Mouse (Mus musculus) adrenal gland, postnatal 36 days (tissue): ENCODE results near the gene Piga. TPM values are rescaled to one million over a fixed set of nuclear protein-coding genes. Genes with fewer than 3 reads are reported as not detected.

Experiments
- DNase-seq, 2 experiments: peaks; one replicate each; pipeline ENCODE4 v3.0.0; 2021; ENCODE audit warnings: mixed read lengths in 1 of 2
- total RNA-seq, 2 experiments: library from RNA; stranded (reverse); gene quantifications; 2 replicates each; pipeline ENCODE4 v1.2.3; 2021

Piga gene
- total RNA-seq, 2 experiments from 2014 or later, result 5.9 to 10.2 TPM

DNA sequence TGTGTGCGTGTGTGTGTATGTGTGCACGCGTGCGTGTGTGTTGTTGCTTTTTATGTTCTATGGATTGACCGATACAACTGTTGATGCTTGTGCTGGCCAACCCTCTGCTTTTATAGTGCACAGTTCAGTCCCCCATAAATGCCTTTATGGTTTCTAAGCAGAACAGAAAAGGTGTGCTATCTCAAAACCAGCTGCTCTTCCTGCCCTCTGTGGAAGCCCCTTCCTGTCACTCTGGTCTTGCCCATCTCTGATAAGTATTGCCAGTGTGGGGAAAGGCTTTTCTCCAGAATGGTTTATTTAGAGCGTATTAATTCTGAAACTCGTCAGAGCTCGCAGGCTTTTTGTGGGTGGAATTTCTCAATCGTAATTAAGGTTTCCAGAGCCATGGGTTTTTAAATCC, 13.1 kb downstream of the Piga start:
- no peak for DNase-seq

DNA sequence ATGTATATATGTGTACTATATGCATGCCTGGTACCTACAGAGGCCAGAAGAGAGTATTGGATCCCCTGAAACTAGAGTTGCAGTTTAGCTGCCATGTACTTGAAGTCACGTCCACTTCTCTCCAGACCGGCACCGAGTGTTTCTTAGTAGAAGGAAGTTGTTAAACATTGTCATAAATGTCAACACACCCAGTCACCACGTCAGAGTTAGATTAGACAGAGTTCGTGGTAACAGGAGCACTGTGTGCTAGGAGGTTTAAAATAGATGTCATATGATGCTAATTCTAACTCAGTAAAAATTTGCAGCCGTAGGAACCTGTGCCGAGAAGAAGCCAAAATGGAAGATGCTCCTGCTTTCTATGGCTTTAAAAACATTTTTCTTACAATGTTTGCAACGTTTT, 17.1 kb downstream of the Piga start, which contains the start of gene Asb11:
TSS of gene Asb11 (plus strand) at position 286 of the 400 bp plus-strand sequence.
- DNase-seq, result no peak

DNA sequence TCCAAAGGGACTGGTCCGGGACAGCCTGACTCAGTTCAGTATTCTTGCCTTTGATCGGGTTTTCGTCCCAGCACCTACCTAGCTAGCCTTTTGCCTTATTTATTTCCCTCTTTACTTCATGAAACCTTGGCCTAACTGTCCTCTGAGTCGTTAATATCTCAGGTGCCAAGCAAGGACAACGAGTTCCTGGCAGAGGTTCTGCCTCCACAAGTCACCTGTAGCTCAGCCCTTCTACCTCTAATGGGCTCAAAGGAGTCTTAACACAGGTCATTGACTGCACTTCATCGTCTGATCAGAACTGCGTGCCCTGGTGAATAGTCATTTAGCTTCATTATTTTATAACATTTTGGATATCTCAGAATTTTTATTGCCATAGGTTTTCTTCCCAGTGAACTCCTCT, 19.9 kb downstream of the Piga start:
- DNase-seq, result no peak

DNA sequence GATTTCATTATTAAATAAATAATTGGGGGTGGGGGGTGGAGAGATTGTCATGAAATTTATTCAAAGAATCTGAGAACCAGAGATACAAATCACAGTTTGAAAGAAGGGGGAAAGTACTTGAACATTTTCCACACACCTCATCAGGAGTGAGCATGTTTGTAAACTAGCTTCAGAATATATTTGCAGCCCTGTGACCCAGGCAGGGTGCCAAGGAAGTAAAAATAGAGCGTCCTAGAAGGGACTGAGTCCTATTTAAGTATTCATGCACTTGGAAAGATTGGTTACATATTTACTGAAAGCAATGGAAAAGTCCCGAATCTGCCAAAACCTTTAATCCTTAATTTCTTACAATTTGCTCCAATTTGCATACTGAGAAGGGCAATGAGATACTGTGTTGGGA, 20.6 kb downstream of the Piga start:
- DNase-seq, result peak; percentile 35 to 55

DNA sequence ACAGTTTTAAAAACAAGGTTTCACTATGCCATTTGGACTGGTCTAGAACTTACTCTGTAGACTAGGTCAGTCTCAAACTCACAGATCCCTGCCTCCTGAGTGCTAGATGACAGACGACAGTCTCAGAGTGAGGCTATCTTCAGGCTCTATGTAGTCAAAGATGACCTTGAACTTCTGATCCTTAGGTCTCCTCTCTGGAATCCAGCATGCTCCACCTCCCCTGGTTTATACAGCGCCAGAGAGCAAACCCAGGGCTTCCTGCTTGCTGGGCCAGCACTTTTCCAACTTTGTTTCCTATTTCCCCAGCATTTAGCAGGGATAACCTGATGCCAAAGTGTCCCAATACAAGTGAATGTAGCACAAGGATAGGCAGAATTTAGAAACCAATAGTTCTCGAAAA, 21.1 kb downstream of the Piga start:
- DNase-seq, result no peak

DNA sequence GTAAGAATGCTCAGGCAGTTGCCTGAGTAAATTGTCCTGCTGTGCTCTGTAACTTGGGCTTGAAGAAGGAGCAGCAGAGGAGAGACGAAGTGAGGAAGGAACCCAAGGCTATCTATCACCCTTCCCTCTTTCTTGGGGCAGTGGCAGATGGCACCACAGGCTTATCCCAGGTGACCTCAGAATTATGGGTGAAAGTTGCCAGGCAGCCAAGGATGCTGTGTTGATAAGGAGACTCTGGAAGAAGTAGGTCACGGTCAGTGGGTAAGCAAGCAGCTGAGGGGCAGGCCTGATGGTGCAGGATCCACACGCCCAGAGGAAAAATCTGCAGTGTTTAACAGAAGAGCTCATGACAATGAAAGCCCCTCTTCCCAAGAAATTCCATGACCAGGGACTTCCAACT, 21.7 kb downstream of the Piga start:
- peak; percentile 38 to 53 for DNase-seq

GRCm38 (mm10) chrX:164445601-164446000, 26.0 kb downstream of the Piga start:
- no peak for DNase-seq

DNA sequence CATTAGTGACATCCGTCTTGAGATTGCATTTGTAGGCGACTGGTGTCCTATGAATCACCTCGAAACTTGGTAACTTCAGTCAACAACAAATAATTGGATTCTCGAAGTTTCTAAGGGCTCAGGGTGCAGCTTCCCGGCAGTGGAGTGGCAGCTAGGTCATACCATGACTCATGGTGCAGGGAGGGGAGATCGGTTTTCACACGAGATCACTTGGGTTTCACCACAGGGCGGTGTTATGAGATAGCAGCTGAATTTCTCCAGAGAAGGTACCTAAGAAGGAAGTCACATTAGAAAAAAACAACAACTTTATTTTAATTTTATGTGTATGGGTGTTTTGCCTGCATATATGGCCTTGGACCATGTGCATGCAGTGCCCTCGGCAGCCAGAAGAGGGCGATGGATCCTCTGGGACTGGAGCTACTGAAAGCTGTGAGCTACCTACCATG, 26.5 kb downstream of the Piga start:
- peak in 1 of 2 experiments; percentile 5 for DNase-seq

DNA sequence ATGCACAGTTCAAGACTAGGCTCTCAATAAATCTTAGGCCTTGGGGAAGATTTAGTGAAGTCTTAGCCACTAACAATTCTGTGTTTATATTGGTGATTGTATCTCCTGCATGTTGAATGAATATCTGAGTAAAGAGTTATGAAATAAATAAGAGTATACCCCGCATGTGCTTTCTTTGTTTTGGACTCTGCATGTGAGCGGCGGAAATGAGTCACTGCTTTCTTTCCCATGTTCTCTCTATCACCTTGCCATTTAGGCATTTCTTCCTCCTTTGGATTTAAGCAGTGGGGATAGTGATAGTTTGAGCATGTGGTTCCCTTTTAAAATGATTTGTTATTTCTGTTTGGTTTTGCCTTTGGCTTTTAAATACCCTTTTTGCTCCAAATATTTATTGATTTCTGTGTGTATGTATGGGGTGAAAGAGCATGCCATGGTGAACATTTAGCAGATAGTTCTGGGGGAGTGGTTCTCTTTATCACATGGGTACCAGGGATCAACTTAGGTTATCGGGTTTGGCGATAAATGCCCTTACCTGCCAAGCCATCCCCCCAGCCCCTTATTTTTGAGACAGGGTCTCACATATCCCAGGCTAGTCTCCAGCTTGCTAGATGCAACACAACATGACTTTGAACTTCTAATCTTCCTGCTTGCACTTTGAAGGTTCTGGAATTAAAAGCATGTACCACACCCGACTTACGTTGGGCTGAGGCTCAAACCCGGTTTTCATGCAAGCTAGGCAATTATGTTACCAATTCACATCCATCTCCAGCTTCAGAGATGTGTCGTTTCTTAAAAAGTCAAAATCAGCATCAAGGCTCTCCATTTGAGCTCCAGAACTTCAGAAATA, 27.5 kb downstream of the Piga start:
- no peak for DNase-seq

- no peak for DNase-seq
Observed at GRCm38 (mm10) chrX:164447682-164448071, 28.1 kb downstream of the Piga start.

DNA sequence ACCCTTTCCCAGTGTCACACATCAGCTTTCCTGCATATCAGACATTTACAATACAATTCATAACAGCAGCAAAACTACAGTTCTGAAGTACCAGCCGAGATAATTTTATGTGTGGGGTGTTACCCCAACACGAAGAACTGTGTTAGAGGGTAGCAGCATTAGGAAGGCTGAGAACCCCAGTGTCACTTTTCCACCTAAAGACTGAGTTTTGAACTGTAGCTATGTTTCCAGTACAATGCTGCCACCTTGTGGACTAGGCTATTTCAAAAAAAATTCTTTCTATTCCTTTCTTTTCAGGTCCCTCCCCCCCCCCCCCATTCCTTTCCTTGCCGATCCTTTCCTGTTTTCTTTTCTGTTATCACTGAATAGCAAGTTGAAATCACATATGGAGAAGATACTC, 29.6 kb downstream of the Piga start:
- peak in 1 of 2 experiments; percentile 25 for DNase-seq

DNA sequence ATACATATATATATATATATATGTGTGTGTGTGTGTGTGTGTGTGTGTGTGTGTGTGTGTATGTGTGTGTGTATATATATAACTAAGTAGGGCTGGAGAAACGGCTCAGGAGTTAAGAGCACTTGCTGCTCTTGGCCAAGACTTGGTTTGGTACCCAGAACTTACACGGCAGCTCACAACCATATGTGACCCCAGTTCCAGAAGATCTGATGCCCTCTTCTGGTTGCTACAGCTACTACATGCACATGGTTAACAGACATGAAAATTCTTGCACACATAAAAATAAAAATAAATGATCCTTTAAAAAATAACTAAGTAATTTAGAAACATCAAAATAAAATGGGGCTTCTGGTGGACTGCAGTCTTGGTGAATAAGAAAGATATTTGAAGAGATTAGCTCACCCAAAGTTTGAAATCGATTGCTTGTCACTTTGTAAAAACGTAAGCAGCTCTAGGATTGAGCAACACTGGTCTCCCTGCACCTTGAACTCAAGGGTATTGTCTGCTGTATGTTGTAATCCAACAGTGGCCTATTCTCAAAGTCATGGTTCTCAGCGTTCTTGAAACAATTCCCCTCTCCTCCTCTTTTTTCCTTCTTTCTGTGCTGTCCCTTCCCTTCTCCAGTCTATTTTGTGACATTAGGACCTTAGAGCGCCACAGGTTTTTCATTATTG, 39.8 kb downstream of the Piga start:
- DNase-seq, result no peak

Other genes starting within 250 kb of the Piga start
- under 1 TPM; 0.23 to 0.30 TPM for gene Bmx, start 161.6 kb upstream of the Piga start, total RNA-seq
- gene Pir, start 150.4 kb upstream of the Piga start, total RNA-seq, result 1 to 10 TPM; 3.9 to 4.9 TPM
- 10 to 100 TPM; 31.7 to 59.1 TPM for gene Vegfd, start 46.4 kb upstream of the Piga start, total RNA-seq
- gene Asb11, start 17.2 kb downstream of the Piga start, total RNA-seq, result not detected
- not detected for gene Asb9, start 86.5 kb downstream of the Piga start, total RNA-seq